Mouse (Mus musculus): ENCODE measurements around the gene Kctd19.

Gene Kctd19

DNA sequence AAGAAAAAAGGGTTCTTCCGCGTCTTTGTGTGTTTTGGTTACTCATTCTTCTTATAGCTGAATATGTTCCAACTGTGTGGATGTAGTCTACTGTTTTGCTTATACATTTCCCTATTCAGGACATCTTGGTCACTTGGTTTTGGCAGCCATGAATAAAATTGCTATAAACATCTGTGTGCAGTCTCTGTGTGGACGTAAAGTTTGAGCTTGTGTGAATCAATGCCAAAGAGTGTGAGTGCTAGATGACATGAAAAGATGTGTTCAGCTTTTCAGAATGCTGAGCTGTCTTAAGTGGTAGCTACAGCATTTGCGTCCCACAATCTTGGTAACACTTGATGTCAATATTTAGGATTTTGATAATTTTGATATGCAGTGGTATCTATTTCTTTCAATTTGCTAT lies 6.5 kb upstream of the Kctd19 start:
- no peak for DNase-seq

DNA sequence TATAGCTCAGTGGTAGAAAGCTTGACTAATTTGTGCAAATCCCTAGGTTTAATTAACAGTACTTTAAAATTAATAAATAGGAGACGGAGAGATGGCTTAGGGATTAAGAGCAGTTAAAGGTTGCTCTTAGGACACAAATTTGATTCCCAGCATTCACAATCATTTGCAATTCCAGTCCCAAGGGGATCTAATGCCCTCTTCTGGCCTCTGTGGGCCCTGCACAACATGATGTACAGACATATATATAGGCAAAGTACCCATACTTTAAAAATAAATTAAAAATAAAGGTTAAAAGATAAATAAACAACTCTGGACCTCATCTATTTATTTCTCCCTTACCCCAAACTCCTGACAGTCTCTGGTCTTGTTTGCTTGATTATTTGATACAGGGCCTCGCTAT lies 5.7 kb upstream of the Kctd19 start:
- DNase-seq = peak in 1 of 2 experiments; percentile 26

DNA sequence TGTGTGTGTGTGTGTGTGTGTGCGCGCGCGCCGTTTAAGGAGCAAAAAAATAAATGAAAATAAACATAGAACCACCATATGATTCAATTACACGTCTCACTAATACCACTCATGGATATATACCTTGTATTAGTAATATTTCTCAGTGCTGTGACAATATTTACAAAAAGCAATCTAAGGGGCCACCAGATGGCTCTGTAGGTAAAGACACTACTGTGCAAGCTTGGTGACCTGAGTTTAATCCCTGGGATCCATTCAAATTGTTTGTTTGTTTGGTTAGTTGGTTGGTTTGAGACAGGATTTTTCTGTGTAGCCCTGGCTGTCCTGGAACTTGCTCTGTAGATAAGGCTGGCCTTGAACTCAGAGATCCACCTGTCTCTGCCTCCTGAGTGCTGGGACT lies 3.4 kb downstream of the Kctd19 start:
- no peak for DNase-seq

DNA sequence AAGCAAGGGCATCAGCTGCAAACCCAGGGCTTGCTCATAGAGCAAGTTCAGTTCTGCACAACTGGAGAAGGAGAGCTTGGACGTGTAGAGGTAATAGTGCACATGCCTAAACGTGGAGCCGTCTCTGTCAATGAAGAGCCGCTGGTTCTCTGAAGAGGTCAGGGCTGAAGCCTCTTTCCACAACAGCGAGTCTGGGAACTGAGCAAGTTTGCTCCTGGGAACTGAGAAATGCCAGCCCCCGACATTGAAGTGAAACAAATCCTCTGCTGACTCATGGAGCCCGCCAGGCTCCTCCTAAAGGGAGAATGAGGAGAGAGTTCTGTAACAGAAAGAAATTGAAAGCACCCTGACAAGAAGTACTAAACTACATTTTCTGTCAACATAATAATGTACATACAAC lies 5.0 kb downstream of the Kctd19 start:
- no peak for DNase-seq

DNA sequence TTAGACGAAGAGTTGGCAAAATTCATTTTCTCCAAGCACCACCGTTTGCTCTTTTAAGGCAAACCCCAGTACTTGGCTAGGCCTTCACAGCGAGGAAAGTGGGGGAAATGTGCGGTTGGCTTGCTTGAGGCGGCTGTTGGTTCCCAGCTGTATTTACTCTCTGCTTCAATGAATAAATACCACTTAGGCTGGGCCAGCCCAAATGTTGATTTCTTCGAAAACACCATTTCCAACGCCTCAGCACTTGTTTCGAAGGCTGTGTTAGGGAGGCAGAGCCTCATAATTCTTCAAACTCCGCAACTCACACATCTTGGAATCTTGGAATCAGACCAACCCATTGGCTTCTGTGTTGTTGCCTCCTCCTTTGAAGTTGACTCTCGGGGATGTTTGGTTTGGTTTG lies 6.9 kb downstream of the Kctd19 start:
- DNase-seq = no peak

DNA sequence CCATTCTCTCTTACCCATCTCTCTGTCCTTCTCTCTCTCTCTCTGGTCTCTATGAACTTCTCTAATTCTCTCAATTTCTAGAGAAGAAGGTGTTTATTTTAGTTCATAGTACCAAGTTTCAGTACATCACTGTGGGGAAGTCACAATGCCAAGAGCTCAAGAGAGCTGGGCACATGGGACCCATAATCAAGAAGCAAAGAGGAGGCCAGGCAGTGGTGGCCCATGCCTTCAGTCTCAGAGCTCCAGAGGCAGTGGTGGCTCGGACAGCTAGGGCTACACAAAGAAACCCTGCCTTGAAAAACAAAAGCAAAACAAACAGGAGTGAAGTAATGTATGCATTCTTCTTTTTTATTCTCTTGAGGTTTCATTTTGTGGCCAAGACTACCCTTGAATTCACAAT lies 8.8 kb downstream of the Kctd19 start:
- DNase-seq = no peak

DNA sequence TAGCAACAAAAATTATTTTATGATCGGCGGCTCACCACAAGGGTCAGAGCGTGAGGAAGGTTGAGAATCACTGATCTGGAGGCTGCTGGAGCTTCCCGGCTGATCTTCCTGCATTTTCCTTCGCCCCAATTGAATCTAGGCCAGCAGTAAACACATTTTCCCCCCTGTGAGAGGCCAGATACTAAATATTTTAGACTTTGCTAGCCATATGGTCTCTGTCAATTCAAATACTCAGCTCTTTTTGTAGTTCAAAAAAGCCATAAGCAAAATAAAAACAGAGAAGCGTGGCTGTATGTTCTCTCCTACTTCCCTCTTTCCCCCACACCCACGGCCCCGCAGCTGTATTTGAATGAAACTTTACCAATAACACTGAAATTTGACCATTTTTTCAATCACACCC lies 9.8 kb downstream of the Kctd19 start:
- DNase-seq = no peak

DNA sequence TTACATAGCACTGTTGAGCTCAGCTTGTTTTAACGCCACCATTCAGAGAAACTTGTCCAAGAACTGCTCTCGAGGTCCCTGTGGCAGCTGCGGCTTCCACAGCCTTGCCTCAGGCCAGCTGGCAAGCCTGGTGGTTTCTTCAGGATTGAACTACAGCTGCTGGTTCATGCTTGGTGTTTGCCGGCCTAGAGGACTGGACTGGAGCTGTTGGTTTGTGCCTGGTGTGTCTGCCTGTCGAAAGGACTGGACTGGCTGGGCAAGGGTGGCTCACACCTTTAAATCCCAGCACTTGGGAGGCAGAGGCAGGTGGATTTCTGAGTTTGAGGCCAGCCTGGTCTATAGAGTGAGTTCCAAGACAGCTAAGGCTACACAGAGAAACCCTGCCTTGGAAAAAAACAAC lies 13.3 kb downstream of the Kctd19 start:
- DNase-seq = no peak

DNA sequence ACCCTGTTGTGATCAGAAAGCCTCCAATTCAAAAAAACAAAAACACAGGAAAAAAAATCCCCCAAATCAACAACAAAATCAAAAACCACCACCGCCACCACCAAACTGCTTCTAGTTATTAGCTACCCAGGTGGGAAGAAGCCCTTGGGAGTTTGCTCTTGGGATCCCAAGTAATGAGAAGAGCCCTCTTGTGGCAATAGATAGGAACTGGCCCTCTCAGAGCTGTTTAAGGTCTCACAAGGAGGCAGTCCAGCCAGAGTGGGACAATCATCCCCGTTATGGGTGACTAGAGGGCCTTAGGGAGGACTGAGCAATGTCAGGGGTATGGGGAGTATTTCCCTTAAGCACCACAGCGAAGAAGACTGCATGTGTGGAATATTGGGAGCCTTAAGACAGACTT lies 15.6 kb downstream of the Kctd19 start:
- DNase-seq = peak; percentile 59

DNA sequence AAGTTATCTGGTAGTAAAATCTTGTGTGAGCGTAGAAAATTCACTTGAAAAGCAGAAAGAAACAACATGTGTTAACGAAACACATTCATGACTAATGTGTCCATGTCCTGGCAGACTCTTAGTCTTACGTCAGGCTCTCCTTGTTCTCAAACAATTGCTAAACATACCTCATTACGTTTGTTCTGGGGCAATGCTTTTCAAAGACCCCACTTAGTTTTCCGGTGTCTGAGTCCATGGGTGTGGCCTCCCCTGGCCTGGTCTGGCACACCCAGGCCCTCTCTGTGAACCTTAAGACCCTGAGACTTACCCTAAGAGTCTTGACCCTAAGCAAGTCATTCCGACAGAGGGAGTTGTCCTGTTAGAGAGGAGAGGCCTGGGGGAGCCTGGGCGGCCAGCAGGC lies 19.4 kb downstream of the Kctd19 start:
- no peak for DNase-seq

DNA sequence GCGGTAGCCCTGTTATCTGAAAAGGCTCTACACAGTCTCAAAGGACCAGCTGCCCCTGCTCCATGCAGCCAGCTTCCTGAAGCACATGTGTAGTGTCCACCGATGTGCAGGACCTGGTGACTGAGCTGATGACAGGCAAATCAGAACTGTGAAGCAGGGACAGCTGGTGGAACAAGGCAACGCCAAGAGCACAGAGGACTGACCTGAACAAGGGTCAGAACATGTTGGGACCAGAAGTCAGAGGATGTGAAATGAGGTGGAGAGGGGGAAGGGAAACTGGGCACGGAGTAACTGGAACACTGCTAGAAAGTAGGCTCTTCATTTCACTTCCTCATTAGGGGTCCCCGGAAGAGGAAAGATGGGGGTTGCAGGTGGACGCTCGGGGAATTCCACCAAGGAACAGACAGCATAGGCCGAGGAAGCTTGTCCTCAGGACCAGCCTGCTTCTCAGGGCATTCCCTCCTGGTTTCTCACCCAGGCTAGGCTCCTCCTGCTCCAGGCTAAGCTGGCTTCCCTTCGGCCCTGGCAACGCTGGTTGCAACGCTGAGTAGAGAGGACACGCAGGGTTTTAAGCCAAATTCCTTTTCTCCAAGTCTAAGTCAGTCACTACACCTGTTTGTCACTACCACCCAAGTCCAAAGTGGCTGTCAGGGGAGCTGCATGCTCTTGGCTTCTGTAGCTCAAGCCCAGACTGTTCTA lies 20.1 kb downstream of the Kctd19 start:
- DNase-seq = no peak

DNA sequence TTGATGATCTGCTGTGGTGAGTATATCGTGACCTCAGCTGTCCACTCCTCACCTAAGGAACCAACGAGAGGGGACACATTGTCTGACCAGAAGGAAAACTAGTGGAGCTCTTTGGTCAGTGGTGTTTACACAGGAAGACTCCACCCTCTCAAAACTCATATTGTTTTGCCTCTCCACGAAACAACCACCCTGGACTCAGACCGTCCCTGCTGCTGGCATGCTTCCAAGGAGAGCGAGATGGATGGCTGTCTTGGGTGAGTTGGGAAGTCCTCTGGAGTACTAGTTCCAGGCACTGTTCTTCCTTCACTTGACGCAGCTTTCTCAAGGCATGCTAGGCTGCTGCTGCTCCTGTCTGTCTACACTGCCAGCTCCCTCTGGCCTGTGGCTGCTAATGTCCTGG lies 24.2 kb downstream of the Kctd19 start:
- DNase-seq = no peak

DNA sequence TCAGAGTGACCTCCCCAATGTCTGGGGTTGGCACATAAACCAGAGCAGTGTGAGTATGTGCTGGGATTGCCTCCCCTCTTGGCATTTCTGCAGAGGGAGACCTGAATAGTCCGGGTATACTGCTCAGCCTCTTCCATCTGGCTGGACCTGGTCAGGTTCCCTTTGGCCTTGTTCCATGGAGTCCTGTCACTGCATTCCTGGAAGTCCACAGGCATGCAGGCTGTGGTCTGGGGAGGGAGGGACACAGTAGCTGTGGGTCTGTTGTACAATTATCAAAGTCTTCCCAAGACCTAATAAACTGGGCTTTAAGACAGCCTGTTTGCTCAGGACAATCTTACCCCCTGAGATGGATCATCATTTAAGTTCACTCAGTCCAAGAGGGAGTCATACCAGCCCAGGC lies 26.2 kb downstream of the Kctd19 start:
- DNase-seq = peak; percentile 54 to 55

DNA sequence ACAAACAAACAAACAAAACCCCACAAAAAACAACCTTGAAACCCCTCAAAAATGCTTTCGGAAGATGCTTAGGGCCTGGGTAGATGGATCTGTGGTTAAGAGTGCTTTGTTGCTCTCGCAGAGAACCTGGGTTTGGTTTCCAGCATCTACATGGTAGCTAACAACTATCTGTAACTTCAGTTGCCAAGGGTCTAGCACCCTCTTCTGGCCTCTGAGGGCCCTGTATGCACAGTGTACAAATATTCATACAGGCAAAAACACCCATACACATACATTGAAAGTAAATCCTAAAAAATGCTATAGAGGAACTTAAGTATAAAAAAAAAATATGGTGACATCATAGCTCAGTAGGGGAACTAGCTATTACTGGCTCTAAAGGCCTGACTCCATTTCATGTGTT lies 29.2 kb downstream of the Kctd19 start:
- no peak for DNase-seq

DNA sequence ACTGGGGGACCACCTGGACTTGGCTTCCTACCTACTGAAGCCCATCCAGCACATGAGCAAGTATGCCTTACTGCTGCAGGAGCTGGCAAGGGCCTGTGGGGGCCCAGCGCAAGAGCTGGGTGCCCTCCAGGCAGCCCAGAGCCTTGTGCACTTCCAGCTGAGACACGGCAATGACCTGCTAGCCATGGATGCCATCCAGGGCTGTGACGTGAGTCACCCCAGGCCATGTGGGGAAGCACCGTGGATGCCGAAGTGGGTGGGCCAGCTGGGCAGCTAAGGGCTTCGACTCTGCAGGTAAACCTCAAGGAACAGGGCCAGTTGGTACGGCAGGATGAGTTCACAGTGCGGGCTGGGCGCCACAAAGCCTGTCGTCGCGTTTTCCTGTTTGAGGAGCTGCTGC lies 33.0 kb downstream of the Kctd19 start:
- DNase-seq = no peak

DNA sequence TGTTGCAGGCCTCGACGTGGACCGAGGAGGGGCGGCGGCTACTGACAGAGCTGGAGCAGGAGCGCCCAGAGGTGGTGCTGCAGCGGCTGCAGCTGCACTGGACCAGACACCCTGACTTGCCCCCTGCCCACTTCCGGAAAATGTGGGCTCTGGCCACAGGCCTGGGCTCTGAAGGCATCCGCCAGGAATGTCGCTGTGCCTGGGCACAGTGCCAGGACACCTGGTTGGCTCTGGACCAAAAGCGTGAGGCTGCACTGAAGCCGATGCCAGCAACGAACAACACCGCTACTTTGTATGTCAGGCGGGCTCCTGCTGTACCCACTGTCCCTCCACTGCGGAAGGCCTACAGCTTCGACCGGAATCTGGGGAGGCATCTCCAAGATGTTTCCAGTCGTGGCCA lies 34.6 kb downstream of the Kctd19 start:
- DNase-seq = peak; percentile 80 to 94

DNA sequence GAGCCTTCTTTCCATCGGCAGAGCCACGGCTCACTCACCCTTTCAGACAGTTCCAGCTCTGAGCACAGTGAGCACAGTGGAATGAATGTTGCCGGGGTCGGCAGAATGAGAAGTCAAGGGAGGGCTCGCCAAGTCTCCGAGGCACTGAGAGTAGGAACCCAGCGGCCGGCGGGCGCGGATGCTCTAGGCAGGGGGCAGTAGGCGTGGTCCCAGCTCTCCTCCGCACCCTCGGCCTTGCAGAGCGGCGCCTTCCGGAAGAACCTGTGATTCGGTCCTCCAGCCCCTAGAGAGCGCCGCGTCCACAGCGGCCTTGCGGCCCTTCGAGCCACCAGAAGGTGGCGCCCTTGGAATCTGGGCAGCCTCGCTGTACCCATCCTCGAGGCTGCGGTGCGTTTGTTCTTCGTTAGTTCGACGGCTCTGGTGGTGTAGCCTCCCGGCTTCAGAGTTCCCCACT lies 38.8 kb downstream of the Kctd19 start:
- peak in 1 of 2 experiments; percentile 73 for DNase-seq

DNA sequence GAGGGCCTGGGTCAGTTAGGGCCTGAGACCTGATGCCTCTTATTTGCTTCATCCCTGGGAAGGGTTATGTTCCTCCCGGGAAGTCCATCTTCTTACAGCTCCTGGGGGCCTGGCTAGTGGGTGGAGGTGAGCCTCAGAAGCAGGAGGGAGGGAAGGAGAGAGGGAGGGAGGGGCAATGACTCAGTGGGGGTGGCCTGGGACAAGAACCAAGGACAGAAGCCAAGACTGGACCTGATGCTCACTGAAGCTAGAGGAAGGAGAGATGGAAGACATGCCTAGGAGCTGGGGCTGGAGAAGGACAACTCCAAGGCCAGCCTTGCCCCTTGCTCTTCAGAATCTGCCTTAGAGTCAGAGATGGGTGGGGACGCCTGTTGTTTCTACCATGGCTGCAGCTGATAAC lies 40.3 kb downstream of the Kctd19 start, which contains the start of gene Plekhg4:
Plekhg4 (plus strand) TSS at position 243 of the 400 bp plus-strand sequence.
- DNase-seq = no peak

DNA sequence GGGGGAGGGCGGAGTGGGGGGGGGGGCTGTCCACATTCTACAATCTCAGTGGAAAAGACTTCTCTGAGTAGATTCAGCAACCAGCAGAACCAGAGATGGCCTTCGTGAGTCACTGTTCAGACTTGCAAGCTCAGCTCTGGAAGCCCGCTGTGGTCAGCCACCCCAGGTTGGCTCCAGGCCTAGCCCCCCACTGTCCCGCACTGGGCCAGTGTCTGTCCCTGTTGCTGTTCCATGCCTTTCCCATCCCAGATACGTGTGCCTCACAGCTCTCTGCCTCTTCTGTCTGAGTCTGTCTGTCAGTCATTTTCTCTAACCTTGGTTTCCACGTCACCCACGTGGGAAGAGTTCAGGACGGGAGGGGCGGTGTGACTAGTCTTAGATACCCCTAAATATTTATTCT lies 40.8 kb downstream of the Kctd19 start:
- peak; percentile 59 for DNase-seq

DNA sequence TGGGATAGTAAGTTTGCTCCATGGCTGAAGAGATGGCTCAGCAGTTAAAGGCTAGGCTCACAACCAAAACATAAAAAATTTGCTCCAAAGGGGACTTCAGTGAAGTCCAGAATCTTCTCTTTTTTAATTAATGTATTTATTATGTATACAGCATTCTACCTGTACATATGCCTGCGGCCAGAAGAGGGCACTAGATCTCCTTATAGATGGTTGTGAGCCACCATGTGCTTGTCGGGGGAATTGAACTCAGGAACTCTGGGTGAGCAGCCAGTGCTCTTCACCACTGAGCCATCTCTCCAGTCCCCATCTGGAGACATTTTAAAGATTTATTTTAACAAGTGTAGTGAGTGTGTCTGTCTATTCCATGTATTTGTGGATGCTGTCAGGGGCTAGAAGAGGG lies 46.2 kb downstream of the Kctd19 start:
- DNase-seq = peak in 1 of 2 experiments; percentile 64

DNA sequence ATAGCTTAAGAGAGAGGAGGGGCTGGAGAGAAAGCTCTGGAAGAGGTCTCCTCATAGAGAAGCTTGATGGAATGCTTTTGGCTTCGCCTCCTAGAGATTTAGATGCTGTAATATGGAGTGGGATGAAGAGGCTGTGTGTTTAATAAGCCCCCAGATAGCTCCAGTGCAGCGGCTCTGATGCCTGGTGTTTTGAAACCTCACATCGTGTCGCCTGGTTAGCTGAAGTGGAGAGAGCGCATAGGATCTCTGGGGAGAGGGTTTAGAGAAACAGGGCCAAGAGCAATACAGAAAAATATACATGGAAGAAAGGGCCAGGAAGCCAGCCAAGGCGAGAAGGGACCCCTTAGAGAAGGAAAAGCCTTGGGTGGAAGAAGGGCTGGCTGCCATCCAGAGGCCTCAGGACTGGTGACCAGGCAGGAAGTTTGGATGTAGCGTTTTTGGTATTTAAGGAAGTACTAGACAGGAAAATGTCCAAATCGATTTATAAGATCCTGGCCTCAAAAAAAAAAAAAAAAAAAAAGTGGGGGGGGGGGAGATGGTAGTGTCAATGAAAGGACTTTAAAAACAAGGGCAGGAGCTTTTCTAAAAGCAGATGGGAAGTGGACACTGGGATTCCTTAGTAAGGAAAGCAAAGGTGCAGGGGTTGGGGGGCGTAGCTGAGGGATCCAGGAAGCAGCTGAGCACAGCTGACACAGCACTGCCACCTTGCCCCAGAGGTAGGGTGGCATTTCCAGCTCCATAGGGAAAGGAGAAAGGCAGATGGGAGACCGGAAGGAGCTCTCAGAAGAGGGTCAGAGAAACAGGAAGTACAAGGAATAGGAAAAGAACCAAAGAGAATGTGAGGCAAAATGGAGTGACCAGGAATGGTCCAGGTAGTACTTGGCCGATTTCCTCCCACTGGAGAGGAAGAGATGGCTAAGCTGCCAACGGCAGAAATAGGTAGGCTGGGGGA lies 51.3 kb downstream of the Kctd19 start:
- DNase-seq = no peak

DNA sequence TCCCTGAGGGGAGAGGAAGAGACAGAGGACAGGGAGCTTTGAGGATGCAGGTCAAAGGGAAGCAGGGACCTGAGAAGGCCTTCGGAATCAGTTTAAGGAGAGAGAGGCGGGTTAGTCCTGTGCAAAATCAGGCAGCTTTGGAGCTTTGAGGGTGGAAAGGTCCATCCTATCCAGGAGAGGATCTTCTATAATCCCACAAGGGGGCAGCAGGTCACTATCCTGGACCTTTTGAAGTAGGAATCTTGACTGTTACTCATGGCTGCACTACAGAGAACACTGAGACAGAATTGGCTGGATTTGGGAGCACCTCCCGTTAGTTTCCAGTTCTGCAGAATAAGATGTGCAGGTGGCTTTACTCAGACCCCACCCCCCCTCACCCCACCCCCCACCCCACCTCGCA lies 53.7 kb downstream of the Kctd19 start:
- peak; percentile 55 to 60 for DNase-seq

DNA sequence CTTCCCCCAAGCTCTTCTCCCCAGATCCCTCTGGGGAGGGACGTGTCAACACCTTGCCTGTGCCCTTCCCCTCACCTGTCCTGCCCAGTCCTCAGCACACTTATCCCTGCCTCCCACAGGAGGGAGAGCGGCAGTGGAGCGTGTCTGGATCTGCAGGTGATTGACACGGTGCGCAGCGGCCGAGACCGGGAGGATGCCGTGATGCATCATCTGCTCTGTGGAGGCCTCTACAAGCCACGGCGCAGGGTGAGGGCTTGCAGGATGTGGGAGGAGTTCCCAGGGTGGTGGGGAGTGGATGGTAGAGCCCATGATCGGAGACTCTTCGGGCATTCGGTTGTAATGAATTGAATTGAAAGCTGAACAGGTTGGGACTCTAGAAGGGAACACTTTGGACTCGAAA lies 54.1 kb downstream of the Kctd19 start:
- DNase-seq = no peak

DNA sequence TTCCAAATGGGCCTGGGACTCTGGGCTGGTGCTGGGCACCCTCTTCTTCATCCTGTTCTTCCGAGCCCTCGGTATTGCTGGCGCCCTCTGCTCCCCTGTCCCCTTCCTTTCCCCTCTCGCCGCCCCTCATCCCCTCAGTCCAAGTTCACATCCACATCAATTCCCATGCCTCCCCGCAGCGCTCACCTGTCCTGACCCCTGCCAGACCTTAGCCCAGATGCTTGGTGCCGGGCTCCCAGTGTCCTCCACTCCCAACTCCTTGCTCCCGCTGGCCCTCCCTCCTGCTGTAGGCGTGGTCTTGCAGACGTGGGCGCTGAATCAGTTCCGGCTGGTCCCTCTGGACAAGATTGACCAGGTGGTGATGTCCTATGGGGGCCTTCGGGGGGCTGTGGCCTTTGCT lies 56.6 kb downstream of the Kctd19 start:
- no peak for DNase-seq

Measured in cerebellum, postnatal 14 days (tissue).